Mouse (Mus musculus) cortical plate, adult 2 months (tissue): ENCODE data around the gene Clint1. TPM values are rescaled to one million over a fixed set of nuclear protein-coding genes. Genes with fewer than 3 reads are reported as not detected.

Source experiments
- H3K27ac ChIP-seq: fragments of 200-500 bp; 2 replicates; pipeline ENCODE4 v1.5.1; 2012; ENCODE audit warnings: low read length, control low read depth, inconsistent platforms; ENCODE audit not compliant: insufficient read depth
- H3K4me1 ChIP-seq: fragments of 200-500 bp; 2 replicates; pipeline ENCODE4 v1.6.1; 2011; ENCODE audit warnings: low read length; ENCODE audit not compliant: control insufficient read depth, insufficient read depth
- H3K4me3 ChIP-seq: fragments of 200-500 bp; 2 replicates; pipeline ENCODE4 v1.5.1; 2011; ENCODE audit warnings: mild to moderate bottlenecking, low read length, control low read depth; ENCODE audit not compliant: insufficient read depth
- CTCF ChIP-seq: fragments of 200-500 bp; IDR thresholded peaks from 2 replicates; pipeline ENCODE4 v1.5.1; 2011; ENCODE audit warnings: mild to moderate bottlenecking, control low read depth, low read length; ENCODE audit not compliant: insufficient read depth; ENCODE audit errors: extremely low read depth
- POLR2A ChIP-seq: fragments of 200-500 bp; IDR thresholded peaks from 2 replicates; pipeline ENCODE4 v1.6.1; 2011; ENCODE audit warnings: mild to moderate bottlenecking, low read length, control low read depth; ENCODE audit not compliant: insufficient read depth; ENCODE audit errors: extremely low read depth
- polyA plus RNA-seq: library from polyadenylated mRNA; depleted of rRNA; stranded (reverse); fragments of >200 nt; gene quantifications from 2 replicates; pipeline ENCODE4 v1.2.3, GENCODE M21; 2012

Clint1 gene
- polyA plus RNA-seq, 1 experiment = 41.7 TPM

- Histone ChIP-seq H3K27ac (no peak overlapping the region), H3K4me3 (no peak overlapping the region), H3K4me1 (no peaks in the 10 kb centered on the region)
- TF ChIP-seq CTCF (no peak), POLR2A (no peak)
Measured at GRCm38 (mm10) chr11:45815603-45816002, 36.2 kb upstream of the Clint1 start.

GRCm38 (mm10) chr11:45816712-45817111 is 35.1 kb upstream of the Clint1 start:
- Histone ChIP-seq H3K4me1 (no peaks in the 10 kb centered on the region), H3K27ac (no peak overlapping the region), H3K4me3 (no peak overlapping the region)
- TF ChIP-seq POLR2A (no peak), CTCF (no peak)

- no peak overlapping the region for H3K4me3 ChIP-seq
- H3K27ac ChIP-seq = no peak overlapping the region
- no peaks in the 10 kb centered on the region for H3K4me1 ChIP-seq
- TF ChIP-seq POLR2A = no peak
- no peak for TF ChIP-seq CTCF
Measured at GRCm38 (mm10) chr11:45817996-45818395, 33.9 kb upstream of the Clint1 start.

DNA sequence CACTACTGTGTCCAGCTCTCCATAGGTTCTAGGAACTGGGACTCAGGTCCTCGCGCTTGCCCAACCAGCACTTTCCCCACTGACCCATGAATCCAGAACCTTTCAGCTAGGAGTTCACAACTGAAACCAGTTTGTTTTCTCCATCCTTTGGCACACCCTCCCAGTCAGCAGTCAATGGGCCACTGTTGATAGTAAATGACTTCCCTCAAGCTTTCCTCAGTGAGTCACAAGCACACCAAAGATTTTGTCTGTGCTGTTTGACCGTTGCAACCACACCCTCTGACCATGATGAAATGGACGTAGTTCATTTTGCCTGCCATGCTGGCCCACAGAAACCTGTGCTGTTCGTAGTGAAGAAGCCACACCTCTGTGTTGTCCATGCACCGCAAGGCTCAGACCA is 30.9 kb upstream of the Clint1 start:
- Histone ChIP-seq H3K4me3 (no peak overlapping the region), H3K27ac (no peak overlapping the region), H3K4me1 (no peaks in the 10 kb centered on the region)
- no peak for TF ChIP-seq POLR2A
- no peak for TF ChIP-seq CTCF

- TF ChIP-seq POLR2A (no peak), CTCF (no peak)
- no peaks in the 10 kb centered on the region for H3K4me1 ChIP-seq
- no peak overlapping the region for H3K4me3 ChIP-seq
- no peak overlapping the region for H3K27ac ChIP-seq
Measured at GRCm38 (mm10) chr11:45830112-45830511, 21.7 kb upstream of the Clint1 start.

DNA sequence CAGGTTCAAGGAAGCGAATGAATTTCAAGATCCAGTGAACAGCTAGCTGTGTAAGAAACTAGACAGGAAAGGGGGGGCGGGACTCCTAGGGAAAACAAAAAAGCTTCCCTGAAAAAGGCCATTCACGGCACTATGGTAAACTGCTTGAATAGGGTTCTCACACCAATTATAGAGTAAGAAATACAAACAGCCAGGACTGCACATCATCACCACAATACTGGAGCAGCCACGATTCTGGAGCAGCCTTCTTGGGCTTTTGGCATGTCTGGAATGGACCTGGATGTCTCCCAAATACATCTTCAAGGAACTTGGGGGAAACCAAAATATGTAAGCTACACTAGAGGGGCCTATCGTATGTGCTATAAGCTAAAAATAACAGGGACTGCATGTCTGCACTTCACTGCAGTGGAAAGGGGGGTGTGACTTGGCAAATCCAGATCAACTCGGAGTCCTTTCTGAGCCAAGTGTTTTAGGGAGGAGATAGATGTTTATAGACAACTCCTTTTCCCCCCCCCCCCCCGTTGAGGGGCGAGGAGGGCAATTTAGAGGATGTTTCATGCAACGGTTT is 21.0 kb upstream of the Clint1 start:
- no peak for TF ChIP-seq POLR2A
- TF ChIP-seq CTCF = no peak
- Histone ChIP-seq H3K27ac (no peak overlapping the region), H3K4me1 (no peaks in the 10 kb centered on the region), H3K4me3 (no peak overlapping the region)

GRCm38 (mm10) chr11:45831476-45832143 is 20.2 kb upstream of the Clint1 start:
- H3K27ac ChIP-seq = no peak overlapping the region
- H3K4me3 ChIP-seq = no peak overlapping the region
- no peak for TF ChIP-seq CTCF
- no peak for TF ChIP-seq POLR2A
- H3K4me1 ChIP-seq = no peaks in the 10 kb centered on the region

- H3K27ac ChIP-seq = no peak overlapping the region
- no peaks in the 10 kb centered on the region for H3K4me1 ChIP-seq
- no peak overlapping the region for H3K4me3 ChIP-seq
- TF ChIP-seq POLR2A (no peak), CTCF (no peak)
Measured at GRCm38 (mm10) chr11:45835625-45836255, 16.1 kb upstream of the Clint1 start.

GRCm38 (mm10) chr11:45837257-45837817 is 14.5 kb upstream of the Clint1 start:
- Histone ChIP-seq H3K27ac (no peak overlapping the region), H3K4me3 (no peak overlapping the region), H3K4me1 (no peaks in the 10 kb centered on the region)
- no peak for TF ChIP-seq CTCF
- TF ChIP-seq POLR2A = no peak

DNA sequence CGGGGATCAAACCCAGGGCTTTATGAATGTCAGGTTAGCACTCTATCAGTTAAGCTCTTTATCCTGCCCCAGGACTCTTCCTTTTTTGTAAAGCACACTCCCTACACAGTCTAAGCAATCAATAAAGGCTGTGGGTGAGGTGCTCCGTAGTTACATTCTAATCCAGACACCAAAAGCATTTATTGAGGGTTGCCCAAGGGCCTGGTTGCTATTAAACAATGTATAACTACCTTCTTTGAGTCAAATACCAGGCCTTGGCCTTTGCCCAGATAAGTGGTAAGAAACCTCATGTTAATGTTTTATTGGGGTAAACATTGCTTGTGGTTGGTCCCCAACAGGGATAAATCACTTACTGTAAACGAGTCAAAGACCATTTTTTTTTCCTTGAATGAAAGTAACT is 13.4 kb upstream of the Clint1 start:
- TF ChIP-seq POLR2A (no peak), CTCF (no peak)
- H3K4me3 ChIP-seq = no peak overlapping the region
- no peaks in the 10 kb centered on the region for H3K4me1 ChIP-seq
- H3K27ac ChIP-seq = no peak overlapping the region
